Mouse (Mus musculus) midbrain, embryonic 11.5 days (tissue): ENCODE results near the gene Cdk5r1. TPM values are rescaled to one million over a fixed set of nuclear protein-coding genes. Genes with fewer than 3 reads are reported as not detected.

Experiments used
- ATAC-seq: fragments of 200-750 bp; cut with Nextera tagmentation; 2 replicates; pipeline ENCODE4 v1.8.0; 2017; ENCODE audit warnings: moderate TSS enrichment, moderate library complexity; ENCODE audit not compliant: low FRiP score
- DNase-seq: peaks from one replicate; pipeline ENCODE4 v3.0.0; 2015; ENCODE audit warnings: low spot score; ENCODE audit errors: missing footprints
- H3K27ac ChIP-seq: fragments of 300-500 bp; sonication (generic); 2 replicates; pipeline ENCODE4 v1.5.1; 2014; ENCODE audit warnings: low read depth, low read length
- H3K27me3 ChIP-seq: fragments of 300-500 bp; sonication (generic); 2 replicates; pipeline ENCODE4 v1.6.1; 2014; ENCODE audit warnings: mild to moderate bottlenecking, low read length, moderate library complexity, mixed read lengths; ENCODE audit not compliant: control insufficient read depth, insufficient read depth
- H3K36me3 ChIP-seq: fragments of 300-500 bp; sonication (generic); 2 replicates; pipeline ENCODE4 v1.6.1; 2014; ENCODE audit warnings: mild to moderate bottlenecking, low read length, moderate library complexity, mixed read lengths; ENCODE audit not compliant: control insufficient read depth, insufficient read depth
- H3K4me1 ChIP-seq: fragments of 300-500 bp; sonication (generic); 2 replicates; pipeline ENCODE4 v1.6.1; 2014; ENCODE audit warnings: low read length; ENCODE audit not compliant: control insufficient read depth, insufficient read depth
- H3K4me2 ChIP-seq: fragments of 300-500 bp; sonication (generic); 2 replicates; pipeline ENCODE4 v1.6.1; 2014; ENCODE audit warnings: mild to moderate bottlenecking, moderate library complexity
- H3K4me3 ChIP-seq: fragments of 300-500 bp; sonication (generic); 2 replicates; pipeline ENCODE4 v1.5.1; 2014; ENCODE audit warnings: low read depth, low read length
- H3K9ac ChIP-seq: fragments of 300-500 bp; sonication (generic); 2 replicates; pipeline ENCODE4 v1.6.1; 2014; ENCODE audit warnings: low read length
- H3K9me3 ChIP-seq: fragments of 300-500 bp; sonication (generic); 2 replicates; pipeline ENCODE4 v1.6.1; 2016; ENCODE audit warnings: low read length; ENCODE audit not compliant: control insufficient read depth
- WGBS: fragments of 180-500 bp; shearing (Covaris S2); extraction: QIAGEN DNeasy Blood & Tissue Kit; methylation state at CpG from one replicate; pipeline ENCODE4 v1.1.7; 2014; 5-methylcytosine and 5-hydroxymethylcytosine counted together
- polyA plus RNA-seq: library from polyadenylated mRNA; unstranded; fragments of >200 nt; fragmentation: Nextera tagmentation; extraction: Ambion mirVana; gene quantifications from 2 replicates; pipeline ENCODE4 v1.2.1, GENCODE M21; 2014

The Cdk5r1 gene
- polyA plus RNA-seq, 1 experiment from 2014 or later = 16.3 TPM

- no peaks in the 10 kb centered on the region for H3K9me3 ChIP-seq
- 91% methylated on average over 10 of the region's 10 CpGs for WGBS
- no peak overlapping the region for H3K27ac ChIP-seq
- H3K4me1 ChIP-seq = peaks cover 20% of the 10 kb centered on the region
- no peak for ATAC-seq
- H3K4me2 ChIP-seq = no peak overlapping the region
- H3K36me3 ChIP-seq = no peaks in the 10 kb centered on the region
- H3K27me3 ChIP-seq = peaks cover 4% of the 10 kb centered on the region; the same call in 1 of the 2 replicates
- no peak overlapping the region for H3K9ac ChIP-seq
- DNase-seq = no peak
- H3K4me3 ChIP-seq = no peak overlapping the region
Observed at GRCm38 (mm10) chr11:80485622-80486206, 8.9 kb downstream of the Cdk5r1 start.

DNA sequence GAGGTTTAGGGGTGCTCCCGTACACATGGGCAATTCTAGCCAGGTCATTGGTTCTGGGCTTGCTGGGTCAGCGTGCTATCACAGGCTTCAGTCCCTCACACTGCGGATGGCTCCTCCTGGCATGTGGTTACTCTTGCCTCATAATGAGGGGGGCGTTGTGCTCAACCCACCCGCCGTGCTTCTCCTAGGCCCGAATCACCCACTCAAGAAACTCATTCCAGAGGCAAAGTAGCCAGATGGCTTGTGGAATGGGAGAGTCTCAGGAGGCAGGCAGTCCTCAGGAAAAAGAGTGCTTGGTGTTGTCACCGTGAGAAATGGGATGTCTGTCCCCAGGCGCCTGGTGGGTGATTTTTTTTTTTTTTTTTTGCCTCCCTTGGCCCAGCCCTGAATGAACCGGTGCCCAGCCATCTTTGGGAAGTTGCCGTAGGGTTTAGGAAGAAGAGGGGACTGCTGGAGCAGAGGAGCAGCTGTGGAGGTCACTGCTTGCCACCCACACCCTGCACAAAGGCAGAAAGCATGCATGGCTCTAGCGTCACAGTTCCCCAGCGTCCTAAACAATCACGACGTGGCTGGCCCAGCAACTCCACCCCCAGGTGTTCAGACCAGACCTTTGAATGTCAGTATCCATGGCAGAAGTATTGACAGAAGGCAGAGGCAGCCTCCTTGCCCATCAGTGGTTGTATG, 11.2 kb downstream of the Cdk5r1 start:
- no peak for ATAC-seq
- no peak for DNase-seq
- H3K36me3 ChIP-seq = no peaks in the 10 kb centered on the region
- 75% methylated on average over 15 of the region's 15 CpGs for WGBS
- H3K27me3 ChIP-seq = 0 out of 2 replicates have a peak, but pooled peaks cover 2% of the 10 kb centered on the region
- peaks cover 17% of the 10 kb centered on the region for H3K4me1 ChIP-seq
- H3K4me2 ChIP-seq = no peak overlapping the region
- no peaks in the 10 kb centered on the region for H3K9me3 ChIP-seq
- no peak overlapping the region for H3K27ac ChIP-seq
- H3K9ac ChIP-seq = no peak overlapping the region
- no peak overlapping the region for H3K4me3 ChIP-seq

- Histone ChIP-seq H3K9ac (no peak overlapping the region), H3K4me2 (no peak overlapping the region), H3K27ac (no peak overlapping the region), H3K9me3 (no peaks in the 10 kb centered on the region), H3K36me3 (no peaks in the 10 kb centered on the region), H3K4me1 (peaks cover 11% of the 10 kb centered on the region), H3K4me3 (no peak overlapping the region), H3K27me3 (no peaks in the 10 kb centered on the region)
- ATAC-seq = no peak
- WGBS = 63% methylated on average over 12 of the region's 12 CpGs
- DNase-seq = no peak
Observed at GRCm38 (mm10) chr11:80489172-80489881, 12.5 kb downstream of the Cdk5r1 start.

DNA sequence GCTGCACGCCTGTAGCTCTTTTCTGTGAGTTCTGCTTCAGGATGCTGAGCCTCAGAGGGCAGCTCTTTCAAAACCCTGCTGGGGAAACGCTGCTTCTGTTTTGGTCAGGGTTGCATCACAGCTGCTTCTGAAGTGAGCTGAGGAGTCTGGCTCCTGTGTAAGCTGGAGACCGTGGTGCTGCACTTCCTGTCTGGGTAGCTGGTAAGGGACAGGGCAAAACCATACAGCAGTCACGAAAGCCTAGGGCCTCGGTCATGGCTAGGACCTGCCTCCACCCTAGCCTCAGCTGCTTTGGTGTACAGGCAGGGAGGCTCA, 13.0 kb downstream of the Cdk5r1 start:
- no peaks in the 10 kb centered on the region for H3K9me3 ChIP-seq
- H3K4me3 ChIP-seq = no peak overlapping the region
- H3K4me2 ChIP-seq = no peak overlapping the region
- WGBS = 64% methylated on average over 5 of the region's 5 CpGs
- H3K4me1 ChIP-seq = peaks cover 10% of the 10 kb centered on the region
- DNase-seq (no peak), ATAC-seq (no peak)
- no peaks in the 10 kb centered on the region for H3K36me3 ChIP-seq
- H3K27me3 ChIP-seq = no peaks in the 10 kb centered on the region
- no peak overlapping the region for H3K27ac ChIP-seq
- H3K9ac ChIP-seq = no peak overlapping the region

GRCm38 (mm10) chr11:80490831-80491230, 14.0 kb downstream of the Cdk5r1 start:
- H3K36me3 ChIP-seq = no peaks in the 10 kb centered on the region
- WGBS = 73% methylated on average over 10 of the region's 10 CpGs
- no peaks in the 10 kb centered on the region for H3K9me3 ChIP-seq
- H3K27me3 ChIP-seq = no peaks in the 10 kb centered on the region
- H3K9ac ChIP-seq = no peak overlapping the region
- H3K4me3 ChIP-seq = no peak overlapping the region
- H3K4me2 ChIP-seq = no peak overlapping the region
- DNase-seq (no peak), ATAC-seq (no peak)
- H3K27ac ChIP-seq = no peak overlapping the region
- H3K4me1 ChIP-seq = peaks cover 10% of the 10 kb centered on the region

DNA sequence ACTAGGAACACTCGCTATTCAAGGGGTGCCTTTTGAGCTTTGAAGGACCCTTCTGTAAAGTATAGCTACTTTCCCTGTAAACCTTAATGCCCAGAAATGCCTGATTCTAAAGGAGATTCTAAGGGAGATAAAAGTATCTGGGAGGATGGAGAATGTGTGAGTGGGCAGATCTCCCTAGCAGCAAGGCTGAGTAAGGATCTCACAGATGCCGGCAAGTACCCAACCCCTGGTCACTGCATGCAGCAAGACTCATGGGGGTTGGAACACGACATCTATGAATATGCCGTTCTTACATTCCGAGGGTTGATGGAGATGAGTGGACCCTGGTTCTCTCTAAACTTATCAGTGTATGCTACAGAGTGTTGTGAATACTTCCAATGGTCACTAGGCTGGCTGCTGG, 16.4 kb downstream of the Cdk5r1 start:
- DNase-seq (no peak), ATAC-seq (no peak)
- Histone ChIP-seq H3K9me3 (no peaks in the 10 kb centered on the region), H3K4me1 (peaks cover 10% of the 10 kb centered on the region), H3K36me3 (no peaks in the 10 kb centered on the region), H3K27me3 (no peaks in the 10 kb centered on the region), H3K9ac (no peak overlapping the region), H3K4me3 (no peak overlapping the region), H3K4me2 (no peak overlapping the region), H3K27ac (no peak overlapping the region)
- 90% methylated on average over 5 of the region's 5 CpGs for WGBS

DNA sequence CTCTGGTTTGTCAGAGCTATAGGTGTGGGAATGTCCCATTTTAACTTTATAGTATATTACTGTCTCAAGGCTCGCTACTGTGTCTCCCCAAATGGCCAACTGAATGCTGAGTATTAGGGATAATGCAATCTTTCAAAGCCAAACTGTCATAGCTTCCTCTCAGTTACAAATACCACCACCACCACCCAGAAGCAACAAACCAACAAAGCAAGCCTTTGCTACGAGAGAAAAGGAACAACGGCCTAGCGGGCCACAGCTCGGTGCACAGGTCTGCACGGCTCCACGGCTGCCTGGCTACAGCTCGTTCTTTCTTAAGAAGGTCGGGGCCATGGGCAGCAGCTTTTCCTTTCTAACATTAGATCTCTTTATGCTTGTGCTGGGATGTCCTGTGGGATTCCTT, 18.0 kb downstream of the Cdk5r1 start:
- Histone ChIP-seq H3K4me2 (no peak overlapping the region), H3K4me3 (no peak overlapping the region), H3K4me1 (peaks cover 10% of the 10 kb centered on the region), H3K27ac (no peak overlapping the region), H3K27me3 (no peaks in the 10 kb centered on the region), H3K9me3 (no peaks in the 10 kb centered on the region), H3K9ac (no peak overlapping the region), H3K36me3 (no peaks in the 10 kb centered on the region)
- 65% methylated on average over 9 of the region's 9 CpGs for WGBS
- no peak for DNase-seq
- no peak for ATAC-seq

GRCm38 (mm10) chr11:80495972-80496371, 19.1 kb downstream of the Cdk5r1 start:
- no peak overlapping the region for H3K27ac ChIP-seq
- peaks cover 10% of the 10 kb centered on the region; the same call in 1 of the 2 replicates for H3K4me1 ChIP-seq
- H3K36me3 ChIP-seq = no peaks in the 10 kb centered on the region
- WGBS = 93% methylated on average over 6 of the region's 6 CpGs
- H3K4me2 ChIP-seq = no peak overlapping the region
- ATAC-seq (no peak), DNase-seq (no peak)
- H3K4me3 ChIP-seq = no peak overlapping the region
- H3K27me3 ChIP-seq = no peaks in the 10 kb centered on the region
- no peak overlapping the region for H3K9ac ChIP-seq
- H3K9me3 ChIP-seq = no peaks in the 10 kb centered on the region

DNA sequence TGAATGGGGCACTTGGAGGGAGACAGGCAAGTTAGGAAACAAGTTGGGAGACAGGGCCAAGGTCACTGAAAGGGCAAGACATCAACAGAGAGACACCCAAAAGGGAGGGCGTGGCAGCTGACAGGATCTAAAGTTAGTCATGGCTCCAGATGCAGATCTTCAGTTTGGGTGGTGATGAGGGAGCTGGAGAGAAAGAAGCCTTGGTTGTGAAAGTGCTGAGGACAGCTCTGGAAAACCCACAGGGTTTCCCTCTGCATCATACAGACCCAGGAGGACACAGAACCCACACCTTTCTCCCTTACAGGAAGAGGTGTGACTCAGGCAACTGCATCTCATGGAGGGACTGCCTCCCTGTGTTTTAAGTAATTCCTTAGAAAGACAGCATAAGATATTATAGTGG, 19.8 kb downstream of the Cdk5r1 start:
- Histone ChIP-seq H3K9me3 (no peaks in the 10 kb centered on the region), H3K4me2 (no peak overlapping the region), H3K27ac (no peak overlapping the region), H3K27me3 (no peaks in the 10 kb centered on the region), H3K36me3 (no peaks in the 10 kb centered on the region), H3K9ac (no peak overlapping the region), H3K4me3 (no peak overlapping the region), H3K4me1 (peaks cover 10% of the 10 kb centered on the region; the same call in 1 of the 2 replicates)
- no peak for ATAC-seq
- 90% methylated on average over 1 of the region's 1 CpGs for WGBS
- no peak for DNase-seq
